Mouse (Mus musculus): ENCODE measurements around the gene Osbpl10.

GRCm38 (mm10) chr9:115237943-115238342 lies 259.6 kb downstream of the Osbpl10 start:
- TF ChIP-seq CTCF (IDR thresholded peaks at IDR 0.05; ENCODE audit: low read depth) (no peak), EP300 (IDR thresholded peaks at IDR 0.05; ENCODE audit: low read depth) (no peak)

Data from liver, postnatal 0 days (tissue).